Mouse (Mus musculus) gastrocnemius, adult 2 months (tissue): ENCODE results near the gene Adarb2. TPM values are rescaled to one million over a fixed set of nuclear protein-coding genes. Genes with fewer than 3 reads are reported as not detected.

ENCODE experiments used
- DNase-seq: peaks from one replicate; pipeline ENCODE4 v3.0.0; 2022
- H3K27ac ChIP-seq: fragments of 200-600 bp; 2 replicates; pipeline ENCODE4 v1.8.1; 2022; ENCODE audit warnings: mild to moderate bottlenecking
- H3K4me3 ChIP-seq: fragments of 200-600 bp; 2 replicates; pipeline ENCODE4 v1.8.1; 2022; ENCODE audit warnings: mild to moderate bottlenecking, moderate library complexity
- CTCF ChIP-seq: fragments of 200-600 bp; IDR thresholded peaks from 2 replicates; pipeline ENCODE4 v1.8.1; 2022; ENCODE audit warnings: antibody characterized with exemption, mild to moderate bottlenecking, moderate library complexity
- intact Hi-C: fragments of 180-260 bp; cut with DNase I; formaldehyde crosslinking; loops from one replicate; pipeline ENCODE4 v1.15.1; 2025
- total RNA-seq, 2 experiments: library from RNA; stranded (reverse); gene quantifications; 2 replicates each; pipeline ENCODE4 v1.2.3; 2021

Gene Adarb2
- total RNA-seq, 2 experiments from 2014 or later = not detected

DNA sequence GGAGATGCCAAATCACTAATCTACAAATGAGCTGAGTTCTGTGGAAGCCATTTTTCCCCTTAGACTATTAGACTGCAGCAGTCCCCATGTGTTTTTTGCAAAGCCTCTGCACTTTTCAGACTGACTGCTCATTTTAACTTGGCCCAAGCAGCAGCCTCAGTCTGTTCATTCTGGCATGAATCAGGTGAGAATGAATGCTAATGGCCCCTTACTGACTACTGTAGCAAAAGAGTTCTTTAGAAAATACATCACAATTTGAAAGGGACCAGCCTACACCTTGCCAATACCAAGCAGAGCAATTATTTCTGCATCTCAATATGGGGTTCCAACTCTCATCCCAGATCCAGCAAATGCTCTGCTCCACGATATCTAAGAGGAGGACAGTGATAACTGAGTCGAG is 335.8 kb downstream of the Adarb2 start:
- no peak for TF ChIP-seq CTCF

DNA sequence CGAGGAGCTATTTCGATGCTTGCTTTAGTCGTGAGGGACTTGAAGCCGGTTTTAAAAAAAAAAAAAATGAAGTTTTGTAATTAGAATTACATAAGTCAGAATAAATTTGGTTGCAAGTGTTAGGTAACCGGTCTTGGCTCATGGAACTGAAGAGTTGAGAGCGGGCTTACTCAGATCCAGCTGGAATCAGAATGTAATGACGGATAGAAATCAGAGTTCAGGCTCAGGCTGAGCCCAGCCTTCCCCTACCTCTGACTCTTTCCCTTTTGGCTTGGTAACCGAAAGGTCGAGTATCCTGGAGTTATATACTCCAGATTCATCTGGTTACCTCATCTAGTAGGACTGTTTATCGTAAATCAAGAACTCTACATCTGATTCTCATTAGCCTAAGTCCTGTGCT is 336.2 kb downstream of the Adarb2 start:
- no peak for TF ChIP-seq CTCF
- Histone ChIP-seq H3K27ac (no peak overlapping the region), H3K4me3 (no peak overlapping the region)
- DNase-seq = no peak
- intact Hi-C loops = no loop called here

More for the DNA sequence above, 335.8 kb downstream of the Adarb2 start:
- Histone ChIP-seq H3K27ac (no peak overlapping the region), H3K4me3 (no peak overlapping the region)
- DNase-seq = no peak
- intact Hi-C loops = no loop called here

DNA sequence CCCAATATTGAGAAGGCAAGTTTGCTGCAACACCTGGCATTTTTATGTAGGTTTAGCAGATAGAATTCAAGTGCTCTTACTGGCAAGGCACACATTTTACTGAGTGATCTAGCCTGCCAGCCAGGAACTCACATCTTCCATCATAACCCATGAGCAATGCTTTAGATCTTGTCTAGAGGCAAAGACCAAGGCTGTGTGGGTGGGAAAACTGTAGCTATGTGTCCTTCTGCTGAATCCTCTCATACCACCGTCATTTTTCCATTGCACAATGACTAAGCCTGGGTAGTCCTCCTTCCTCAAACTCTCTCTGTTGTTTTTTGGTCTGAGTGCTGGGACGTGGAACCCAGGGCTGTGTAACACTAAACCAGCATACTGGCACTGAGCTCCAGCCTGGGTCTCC is 340.0 kb downstream of the Adarb2 start:
- no peak overlapping the region for H3K4me3 ChIP-seq
- DNase-seq = no peak
- no peak for TF ChIP-seq CTCF
- no peak overlapping the region for H3K27ac ChIP-seq
- intact Hi-C loops = no loop called here

DNA sequence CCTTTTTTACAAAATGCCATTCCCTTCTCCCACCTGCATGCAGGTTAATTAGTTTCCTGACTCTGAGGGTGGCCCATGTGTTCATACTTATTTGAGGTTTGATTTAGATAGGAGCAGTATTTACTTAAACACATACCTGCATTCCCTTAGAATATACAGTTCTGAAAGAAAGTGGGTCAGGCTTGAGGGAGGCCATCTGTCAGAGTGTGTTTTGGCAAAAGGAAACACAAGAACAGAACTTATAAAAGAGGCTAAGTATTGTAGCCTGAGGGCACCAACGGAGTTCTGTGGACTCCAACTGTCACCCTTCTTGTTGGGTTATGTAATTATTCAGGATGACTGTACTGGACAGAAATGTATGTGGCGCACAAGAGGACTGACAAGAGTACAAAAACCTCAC is 349.6 kb downstream of the Adarb2 start:
- Histone ChIP-seq H3K4me3 (no peak overlapping the region), H3K27ac (no peak overlapping the region)
- no peak for DNase-seq
- no peak for TF ChIP-seq CTCF
- intact Hi-C loops = no loop called here

DNA sequence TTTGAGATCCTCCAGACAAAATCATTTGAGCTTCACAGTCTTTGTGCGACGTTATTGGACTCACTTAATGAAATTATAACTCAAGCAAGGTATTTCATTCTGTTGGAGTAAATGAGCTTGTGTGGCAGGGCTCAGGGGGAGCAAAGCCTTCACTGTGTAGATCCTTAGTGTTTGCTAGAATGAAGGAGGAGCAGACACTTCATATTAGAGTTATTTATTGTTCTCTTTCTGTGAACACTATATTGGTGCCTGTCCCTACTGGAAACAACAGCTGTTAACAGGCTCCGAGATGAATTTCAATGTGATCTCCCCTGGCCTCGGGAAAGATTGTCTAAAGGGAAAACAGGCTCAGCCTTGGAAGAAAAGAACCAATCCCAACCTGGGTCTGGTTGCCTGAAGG is 355.1 kb downstream of the Adarb2 start:
- intact Hi-C loops = no loop called here
- Histone ChIP-seq H3K27ac (no peak overlapping the region), H3K4me3 (no peak overlapping the region)
- no peak for TF ChIP-seq CTCF
- DNase-seq = no peak

DNA sequence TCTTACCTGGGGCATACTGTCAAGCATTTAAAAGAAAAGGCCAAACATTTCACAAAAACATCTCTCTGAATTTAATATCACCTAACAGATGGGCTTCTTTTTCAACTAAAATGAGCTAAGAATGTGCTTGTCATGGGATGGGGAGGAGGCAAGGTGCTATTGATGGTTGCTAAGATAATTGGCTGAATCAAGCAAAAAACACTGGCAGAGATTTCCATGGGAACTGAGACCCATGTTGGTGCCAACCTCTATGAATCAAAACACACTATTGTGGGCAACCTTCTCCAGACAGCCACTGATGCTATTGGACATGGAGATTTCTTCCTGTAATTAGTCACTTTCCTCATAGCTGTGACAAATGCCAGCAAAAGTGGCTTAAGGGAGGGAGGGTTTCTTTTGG is 357.8 kb downstream of the Adarb2 start:
- TF ChIP-seq CTCF = no peak
- intact Hi-C loops = no loop called here
- Histone ChIP-seq H3K4me3 (no peak overlapping the region), H3K27ac (no peak overlapping the region)
- no peak for DNase-seq

DNA sequence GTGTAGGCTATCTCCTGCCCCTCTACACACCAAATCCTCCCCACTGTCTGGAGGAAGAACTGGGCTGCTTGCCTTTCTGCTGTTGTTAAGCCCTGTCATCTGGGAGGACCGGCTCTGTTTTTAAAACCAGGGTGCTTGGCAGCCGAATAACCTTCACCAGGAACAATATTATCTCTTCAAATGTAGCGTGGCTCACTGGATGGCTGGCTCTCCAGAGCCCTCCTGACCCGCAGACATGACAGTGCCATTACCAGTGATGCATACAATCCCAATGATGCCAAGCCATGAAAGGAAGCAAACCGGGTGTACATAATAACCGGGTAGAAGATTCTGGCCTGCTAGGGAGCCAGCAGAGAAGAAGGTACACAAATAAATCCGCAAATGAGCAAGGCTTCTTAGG is 360.5 kb downstream of the Adarb2 start:
- no peak for DNase-seq
- intact Hi-C loops = no loop called here
- TF ChIP-seq CTCF = no peak
- Histone ChIP-seq H3K27ac (no peak overlapping the region), H3K4me3 (no peak overlapping the region)

DNA sequence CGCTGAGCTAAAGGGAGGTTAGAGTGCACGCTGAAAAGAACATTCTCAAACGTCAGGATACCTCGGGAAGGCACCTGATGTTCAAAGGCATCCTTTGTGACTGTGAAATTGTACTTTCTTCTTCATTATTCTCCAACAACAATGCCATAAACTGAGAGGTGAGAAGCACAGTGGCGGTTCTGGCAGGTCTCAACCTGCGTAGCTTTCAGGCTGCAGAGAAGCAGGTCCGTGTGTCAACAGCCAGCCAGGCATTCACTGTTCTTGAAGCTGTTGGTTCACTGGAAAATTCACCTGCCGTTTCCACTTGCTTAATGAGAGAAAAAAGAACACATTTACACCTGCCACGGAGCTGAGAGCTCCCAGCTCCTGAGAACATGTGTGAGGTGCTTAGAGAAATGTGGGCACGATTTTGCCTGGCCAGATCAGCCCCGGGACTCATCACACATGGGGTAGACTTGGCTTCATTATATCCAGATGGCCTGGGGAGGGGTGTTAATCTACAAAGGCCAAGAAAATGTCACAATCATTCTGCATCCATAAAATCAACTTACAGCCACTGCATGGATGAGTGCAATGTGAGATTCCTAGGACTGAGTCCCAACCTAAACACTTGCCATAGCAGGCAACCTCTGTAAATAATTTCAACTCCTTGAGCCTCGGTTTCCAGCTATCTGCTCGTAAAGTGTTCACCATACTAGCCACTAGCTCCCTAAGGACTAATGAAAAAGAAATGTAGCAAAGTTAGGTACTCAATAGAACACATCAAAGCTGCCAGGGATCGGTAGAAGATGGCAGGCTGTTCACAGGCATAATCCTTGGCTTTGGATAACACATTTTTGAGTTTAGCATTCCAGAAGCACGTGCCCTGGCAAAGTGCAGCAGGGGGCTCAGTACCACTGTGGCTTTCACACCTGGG is 364.7 kb downstream of the Adarb2 start:
- intact Hi-C loops = no loop called here
- TF ChIP-seq CTCF = no peak
- no peak overlapping the region for H3K4me3 ChIP-seq
- no peak overlapping the region for H3K27ac ChIP-seq
- DNase-seq = no peak

DNA sequence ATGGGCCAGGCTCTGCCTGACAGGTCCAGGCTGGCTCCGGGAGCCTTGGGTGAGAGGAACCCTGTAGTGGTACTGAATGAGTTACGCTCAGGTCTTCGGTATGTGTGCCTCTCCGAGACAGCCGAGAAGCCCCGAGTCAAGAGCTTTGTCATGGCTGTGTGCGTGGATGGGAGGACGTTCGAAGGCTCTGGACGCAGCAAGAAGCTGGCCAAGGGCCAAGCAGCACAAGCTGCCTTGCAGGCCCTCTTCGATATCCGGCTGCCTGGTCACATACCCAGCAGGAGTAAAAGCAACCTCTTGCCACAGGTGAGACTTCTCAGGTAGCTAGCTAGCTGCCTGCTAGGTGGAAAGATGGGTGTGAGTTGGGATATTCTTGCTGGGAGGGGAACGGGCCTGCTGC is 367.6 kb downstream of the Adarb2 start:
- TF ChIP-seq CTCF = no peak
- no peak overlapping the region for H3K27ac ChIP-seq
- H3K4me3 ChIP-seq = no peak overlapping the region
- no peak for DNase-seq
- intact Hi-C loops = no loop called here

DNA sequence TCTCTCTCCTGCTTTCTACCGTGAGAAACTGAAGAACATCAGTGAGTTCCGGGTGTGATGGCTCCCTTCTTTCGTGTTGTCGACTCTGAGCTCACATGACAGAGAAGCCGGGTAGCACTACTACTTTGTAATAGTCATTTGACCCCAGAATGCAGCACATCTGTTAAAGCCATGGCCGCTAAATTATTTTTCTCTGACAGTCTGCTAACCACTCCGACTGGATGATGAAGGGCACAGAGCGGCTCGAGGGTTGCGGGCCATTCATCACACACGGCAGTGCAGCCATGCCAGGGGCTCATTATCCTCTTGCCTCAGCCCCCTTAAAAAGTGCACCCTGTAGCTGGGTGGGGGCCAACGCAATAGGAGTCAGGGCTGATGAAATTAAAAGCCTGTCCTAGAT is 371.2 kb downstream of the Adarb2 start:
- intact Hi-C loops = no loop called here

DNA sequence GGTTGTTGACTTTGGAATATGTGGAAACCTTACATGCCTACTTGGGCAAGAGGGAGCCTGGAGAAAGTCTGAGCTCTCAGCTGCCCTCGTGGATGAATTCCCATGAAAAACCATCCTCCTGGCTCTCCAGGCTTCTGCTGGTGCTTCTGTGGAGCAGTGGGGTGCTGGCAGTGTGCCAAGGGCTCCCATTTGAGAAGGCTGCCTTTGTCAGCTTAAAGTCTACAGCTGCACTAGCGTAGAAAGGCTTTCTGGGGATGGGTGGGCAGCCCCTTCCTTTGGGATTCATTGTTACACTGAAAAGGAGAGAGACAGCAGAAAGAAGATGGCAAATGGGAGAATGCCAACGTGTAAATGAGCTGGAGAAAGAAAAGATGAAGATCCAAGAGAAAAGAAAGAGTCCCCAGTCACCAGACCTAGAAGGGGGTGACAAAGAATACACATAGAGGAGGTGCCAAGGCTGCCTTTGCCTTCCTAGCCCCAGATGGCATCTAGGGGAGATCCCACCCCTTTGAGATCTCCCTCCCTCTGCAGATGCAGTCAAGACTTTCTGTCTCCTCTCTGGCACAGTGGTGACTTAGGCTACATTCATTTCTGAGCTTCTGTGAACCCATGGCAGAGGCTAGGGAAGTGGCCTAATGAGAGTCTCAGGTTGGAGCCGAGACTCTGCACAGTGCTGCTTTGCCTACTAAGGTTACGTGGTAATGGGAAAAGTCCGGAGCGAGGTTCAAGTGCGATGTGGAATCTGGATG is 381.8 kb downstream of the Adarb2 start:
- intact Hi-C loops = no loop called here
- TF ChIP-seq CTCF = no peak
- Histone ChIP-seq H3K4me3 (no peak overlapping the region), H3K27ac (no peak overlapping the region)
- DNase-seq = no peak

More for the DNA sequence above, 371.2 kb downstream of the Adarb2 start:
- no peak for TF ChIP-seq CTCF
- Histone ChIP-seq H3K4me3 (no peak overlapping the region), H3K27ac (no peak overlapping the region)
- DNase-seq = no peak

DNA sequence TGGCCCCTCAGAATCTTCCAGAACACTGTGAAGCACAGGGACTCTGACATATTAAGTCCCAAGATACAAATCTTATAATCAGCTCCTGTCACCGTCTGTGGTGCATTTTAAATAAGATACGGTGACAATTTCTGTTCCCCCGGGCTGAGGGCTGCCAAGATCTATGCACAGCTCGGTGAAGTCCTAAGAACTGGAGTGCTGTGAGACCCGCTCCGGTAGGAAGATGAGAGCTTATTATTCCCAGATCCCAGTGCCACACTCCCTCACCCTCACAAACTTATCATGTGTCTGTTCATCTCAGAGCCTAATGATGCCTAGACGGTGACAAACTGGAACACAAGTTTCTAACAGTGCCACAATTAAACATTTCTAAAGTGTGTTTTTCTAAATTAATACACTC is 384.8 kb downstream of the Adarb2 start:
- intact Hi-C loops = no loop called here
- no peak overlapping the region for H3K4me3 ChIP-seq

DNA sequence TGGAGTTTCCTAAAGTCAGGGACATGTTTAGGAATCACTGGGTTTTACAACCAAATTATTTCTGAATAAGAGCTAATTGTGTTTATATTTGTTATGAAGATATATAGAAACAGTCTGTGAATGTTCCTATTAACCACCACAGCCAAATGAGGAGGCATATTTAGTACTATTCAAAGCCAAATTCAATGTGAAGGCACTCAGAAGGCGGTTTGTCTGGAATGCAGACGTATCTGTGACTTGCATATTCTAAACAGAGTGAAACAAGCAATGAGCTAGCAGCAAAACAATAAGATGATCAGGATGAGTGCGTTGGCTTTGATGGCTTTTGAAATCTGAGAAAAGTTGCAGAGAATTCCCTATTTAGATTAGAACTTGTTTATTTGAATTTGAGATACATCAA is 387.8 kb downstream of the Adarb2 start:
- DNase-seq = no peak
- no peak for TF ChIP-seq CTCF
- no peak overlapping the region for H3K27ac ChIP-seq
- H3K4me3 ChIP-seq = no peak overlapping the region
- intact Hi-C loops = no loop called here

More for the DNA sequence above, 384.8 kb downstream of the Adarb2 start:
- no peak for TF ChIP-seq CTCF
- DNase-seq = no peak
- no peak overlapping the region for H3K27ac ChIP-seq
